Mouse (Mus musculus): ENCODE measurements at regions not wholly inside any gene's neighbourhood (a gene's known extent, or its start where the extent isn't known, plus 50 kb on each side); places are given as distances from the start of the nearest gene placed in this dataset.

GRCm38 (mm10) chr1:15155046-15155445, 938.1 kb downstream of the 4930444P10Rik start:
- intact Hi-C loops (cut with DNase I), result no loop called here

DNA sequence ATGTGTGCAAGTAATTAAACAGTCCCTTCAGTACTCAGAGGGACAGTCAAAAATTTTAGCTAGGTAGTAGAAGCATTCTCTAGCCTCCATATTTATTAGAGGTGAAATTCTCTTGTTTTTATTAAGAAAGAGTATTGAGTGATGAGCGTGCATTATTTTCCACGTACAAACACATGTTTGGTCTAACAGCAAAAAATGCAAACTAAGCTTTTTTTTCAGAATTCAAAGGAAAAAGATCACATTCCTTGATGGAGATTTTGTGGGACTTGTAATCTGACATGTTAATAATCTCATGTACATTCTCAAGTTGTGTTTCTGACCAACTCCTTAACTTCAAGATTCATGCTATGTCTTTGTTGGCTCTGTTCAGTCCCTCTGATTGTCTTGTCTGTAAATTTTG, 939.2 kb downstream of the 4930444P10Rik start:
- DNase-seq, result no peak
- intact Hi-C loops (cut with DNase I), result no loop called here

More at GRCm38 (mm10) chr1:15155046-15155445, 938.1 kb downstream of the 4930444P10Rik start:
- no peak for DNase-seq

- intact Hi-C loops (cut with DNase I), result no loop called here
Measured at GRCm38 (mm10) chr1:15143922-15144591, 949.1 kb downstream of the 4930444P10Rik start.

GRCm38 (mm10) chr1:15118462-15118861, 974.7 kb downstream of the 4930444P10Rik start:
- DNase-seq, result no peak
- intact Hi-C loops (cut with DNase I), result no loop called here

More at GRCm38 (mm10) chr1:15143922-15144591, 949.1 kb downstream of the 4930444P10Rik start:
- DNase-seq, result no peak

DNA sequence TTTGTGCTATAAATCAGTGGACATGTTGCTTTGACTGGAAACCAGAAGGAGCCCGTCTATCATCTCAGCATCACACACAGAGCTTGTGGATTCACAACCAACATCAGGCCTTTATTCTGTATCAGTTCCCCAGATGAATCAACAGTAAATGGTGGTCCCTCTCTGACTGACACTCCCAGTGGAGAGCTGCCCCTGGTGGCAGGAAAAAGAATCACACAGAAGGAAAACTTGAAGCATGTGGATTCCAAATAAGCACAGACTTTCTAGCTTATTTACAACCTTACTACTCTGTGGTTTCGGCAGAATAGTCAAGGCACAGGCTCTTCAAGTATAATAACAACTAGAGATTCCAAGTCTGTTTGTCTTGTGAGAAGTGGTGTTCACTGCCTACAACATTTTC, 981.7 kb downstream of the 4930444P10Rik start:
- no peak for DNase-seq
- intact Hi-C loops (cut with DNase I), result no loop called here

DNA sequence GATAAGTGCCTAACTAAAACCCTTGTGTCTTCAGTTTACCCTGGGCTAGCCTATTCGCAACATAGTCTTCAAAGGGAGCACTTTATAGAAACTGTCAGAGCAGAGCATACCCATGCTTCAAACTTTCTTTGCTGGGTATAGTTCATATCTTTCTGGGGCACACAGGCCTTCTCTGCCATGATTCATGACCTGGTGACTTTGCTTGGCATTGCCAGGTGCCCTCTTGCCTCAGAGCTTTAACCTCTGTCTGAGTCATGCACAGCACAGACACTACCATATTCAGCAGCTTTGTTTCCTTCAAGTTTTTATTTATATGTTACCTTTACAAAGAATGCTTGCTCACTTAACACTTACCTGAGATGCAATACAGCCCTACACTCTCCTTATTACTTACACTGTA, 1022.8 kb downstream of the 4930444P10Rik start:
- no peak for DNase-seq
- intact Hi-C loops (cut with DNase I), result no loop called here

GRCm38 (mm10) chr1:15034047-15034446, 1059.1 kb downstream of the 4930444P10Rik start:
- DNase-seq, result no peak
- intact Hi-C loops (cut with DNase I), result no loop called here

- intact Hi-C loops (cut with DNase I), result no loop called here
- DNase-seq, result no peak
Measured at GRCm38 (mm10) chr1:15018460-15018779, 1074.7 kb downstream of the 4930444P10Rik start.

- intact Hi-C loops (cut with DNase I), result no loop called here
- DNase-seq, result no peak
Measured at GRCm38 (mm10) chr1:15017689-15018459, 1075.3 kb downstream of the 4930444P10Rik start.

DNA sequence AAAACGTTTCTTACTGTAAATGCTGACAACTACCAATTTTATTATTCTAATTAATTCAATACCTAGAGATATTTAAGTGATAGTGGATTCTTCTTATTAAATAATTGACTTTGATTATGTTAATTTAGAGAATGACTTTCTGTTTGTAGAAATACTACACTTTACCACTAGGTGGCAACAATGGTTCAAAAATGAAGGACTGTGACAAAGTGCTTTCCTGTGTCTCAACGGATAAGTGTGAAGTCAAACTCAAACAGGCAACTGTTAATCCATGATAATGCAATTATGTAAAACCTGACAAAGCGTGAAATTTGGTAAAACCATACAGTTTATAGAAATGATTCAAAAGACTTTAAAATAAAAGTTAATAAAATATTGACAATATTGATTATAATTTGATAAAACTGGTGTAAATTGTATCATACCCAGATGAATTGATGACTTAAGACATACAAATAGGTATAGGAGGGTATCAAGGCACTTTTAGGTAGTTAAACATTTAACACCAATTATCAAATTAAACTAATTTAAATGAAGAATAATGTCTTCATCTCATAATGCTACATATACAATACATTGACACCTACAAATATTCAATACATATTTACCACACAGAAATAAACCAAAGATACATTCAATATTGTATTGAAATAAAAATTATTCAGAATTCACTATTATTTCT, 1085.3 kb downstream of the 4930444P10Rik start:
- intact Hi-C loops (cut with DNase I), result loop anchor here (1.0 to 5.0 kb wide), 4 partner anchors 614 to 1424 kb away; no protein-coding TSS in a partner anchor
- DNase-seq, result no peak

GRCm38 (mm10) chr1:14995348-14995747, 1097.8 kb downstream of the 4930444P10Rik start:
- intact Hi-C loops (cut with DNase I), result no loop called here
- no peak for DNase-seq

GRCm38 (mm10) chr1:14980093-14980711, 1112.9 kb downstream of the 4930444P10Rik start:
- intact Hi-C loops (cut with DNase I), result loop anchor here (5.0 kb wide), 1 partner anchor 238 kb away; no protein-coding TSS in a partner anchor
- peak; percentile 4 to 5 for DNase-seq
